Mouse (Mus musculus): ENCODE results near the gene Asic2. TPM values are rescaled to one million over a fixed set of nuclear protein-coding genes. Genes with fewer than 3 reads are reported as not detected.

Gene Asic2
- polyA plus RNA-seq, 2 experiments = 0.01 to 0.04 TPM

GRCm38 (mm10) chr11:82010115-82010514 lies 41.9 kb upstream of the Asic2 start:
- no peak overlapping the region for H3K27ac ChIP-seq
- H3K4me2 ChIP-seq (ENCODE audit: low read depth) = no peak overlapping the region
- no peak for ATAC-seq (ENCODE audit: insufficient read depth)
- no peak for DNase-seq (ENCODE audit: low read depth in 3 of 3, low spot score in 3 of 3)
- H3K27me3 ChIP-seq (ENCODE audit: control insufficient read depth, insufficient read depth, low read length) = no peaks in the 10 kb centered on the region
- TF ChIP-seq CTCF (IDR thresholded peaks at IDR 0.05; ENCODE audit: low read depth) = no peak
- no peak for TF ChIP-seq EP300 (IDR thresholded peaks at IDR 0.05; ENCODE audit: low read depth)
- peaks cover 0 to 9% of the 10 kb centered on the region in 2 experiments; a peak in 2 of 4 replicates for H3K4me1 ChIP-seq (replicated peaks; ENCODE audit: control insufficient read depth in 2 of 2, insufficient read depth in 2 of 2, low read length in 1 of 2)
- no peak overlapping the region for H3K9ac ChIP-seq (replicated peaks)
- H3K36me3 ChIP-seq (replicated peaks; ENCODE audit: control insufficient read depth, insufficient read depth, low read depth) = no peaks in the 10 kb centered on the region
- no peaks in the 10 kb centered on the region for H3K9me3 ChIP-seq (ENCODE audit: control insufficient read depth, low read length)
- H3K4me3 ChIP-seq (ENCODE audit: insufficient read depth in 1 of 2, low read depth in 2 of 2, low read length in 2 of 2) = no peak overlapping the region
- WGBS (ENCODE audit: insufficient replicate concordance) = 57% methylated on average over 3 of the region's 3 CpGs

DNA sequence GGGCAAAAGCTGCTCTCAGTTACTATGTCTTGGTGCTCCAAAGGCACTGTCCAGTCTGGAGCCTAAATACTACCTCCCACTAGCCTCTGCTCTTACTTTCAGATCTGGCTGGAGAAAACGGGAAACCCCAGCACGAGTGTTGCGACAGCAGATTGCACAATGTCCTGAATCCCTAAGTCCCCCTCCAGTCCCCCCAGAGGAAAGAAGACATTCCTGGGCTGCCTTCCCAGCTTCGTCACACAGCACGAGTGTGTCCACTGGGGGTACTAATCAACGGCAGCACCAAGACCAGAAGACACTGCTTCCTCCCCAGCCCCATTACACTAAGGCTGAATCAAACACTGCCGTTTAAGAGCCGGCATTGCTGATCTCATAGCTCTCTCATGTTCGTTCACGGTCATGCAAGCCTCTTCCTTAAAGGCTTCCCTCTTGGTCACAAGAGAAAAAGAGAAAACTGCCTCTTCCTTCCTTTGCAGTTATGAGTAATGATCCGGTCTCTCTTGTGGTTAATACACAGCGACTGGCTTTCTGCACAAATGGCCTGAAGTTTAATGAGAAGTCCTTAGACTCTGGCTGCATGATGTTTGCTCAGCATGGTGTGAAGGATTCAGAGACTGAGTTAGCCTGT lies 38.7 kb upstream of the Asic2 start:
- WGBS (ENCODE audit: insufficient replicate concordance) = 10% methylated on average over 12 of the region's 12 CpGs
- peak in 1 of 3 experiments; percentile 15 for DNase-seq (ENCODE audit: low read depth in 3 of 3, low spot score in 3 of 3)
- no peak for TF ChIP-seq CTCF (IDR thresholded peaks at IDR 0.05; ENCODE audit: low read depth)
- no peak for TF ChIP-seq EP300 (IDR thresholded peaks at IDR 0.05; ENCODE audit: low read depth)
- Histone ChIP-seq H3K9me3 (ENCODE audit: control insufficient read depth, low read length) (no peaks in the 10 kb centered on the region), H3K9ac (replicated peaks) (no peak overlapping the region), H3K4me1 (replicated peaks; ENCODE audit: control insufficient read depth in 2 of 2, insufficient read depth in 2 of 2, low read length in 1 of 2) (peaks cover 0 to 9% of the 10 kb centered on the region in 2 experiments; a peak in 2 of 4 replicates), H3K4me2 (ENCODE audit: low read depth) (peak overlapping the region; percentile 6; the same call in 1 of the 2 replicates), H3K27me3 (ENCODE audit: control insufficient read depth, insufficient read depth, low read length) (no peaks in the 10 kb centered on the region), H3K4me3 (ENCODE audit: insufficient read depth in 1 of 2, low read depth in 2 of 2, low read length in 2 of 2) (no peak overlapping the region), H3K36me3 (replicated peaks; ENCODE audit: control insufficient read depth, insufficient read depth, low read depth) (no peaks in the 10 kb centered on the region), H3K27ac (no peak overlapping the region)
- no peak for ATAC-seq (ENCODE audit: insufficient read depth)

DNA sequence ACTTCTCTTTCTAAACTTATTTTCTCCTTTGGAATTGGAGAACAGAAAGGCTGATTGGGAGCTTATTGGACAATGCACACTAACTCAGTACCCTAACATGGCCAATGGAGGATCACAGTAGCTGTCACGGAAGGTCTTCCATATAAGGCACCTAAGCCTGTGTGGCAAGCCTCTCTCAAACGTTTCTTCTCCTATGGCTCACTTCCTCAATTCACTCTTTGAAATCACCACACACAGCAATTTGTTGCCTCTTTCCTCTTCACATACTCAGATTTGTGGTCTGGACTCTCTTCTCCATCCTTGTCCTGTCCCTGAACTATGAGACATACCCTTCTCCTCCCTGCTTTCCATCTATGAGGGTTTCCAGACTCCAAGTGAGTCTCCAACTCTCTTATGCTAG lies 36.6 kb upstream of the Asic2 start:
- 17% methylated on average over 2 of the region's 2 CpGs for WGBS (ENCODE audit: insufficient replicate concordance)
- no peak for DNase-seq (ENCODE audit: low read depth in 3 of 3, low spot score in 3 of 3)
- H3K36me3 ChIP-seq (replicated peaks; ENCODE audit: control insufficient read depth, insufficient read depth, low read depth) = no peaks in the 10 kb centered on the region
- no peak overlapping the region for H3K4me2 ChIP-seq (ENCODE audit: low read depth)
- no peak overlapping the region for H3K27ac ChIP-seq
- H3K4me1 ChIP-seq (replicated peaks; ENCODE audit: control insufficient read depth in 2 of 2, insufficient read depth in 2 of 2, low read length in 1 of 2) = peaks cover 0 to 6% of the 10 kb centered on the region in 2 experiments; a peak in 2 of 4 replicates
- H3K27me3 ChIP-seq (ENCODE audit: control insufficient read depth, insufficient read depth, low read length) = no peaks in the 10 kb centered on the region
- no peak overlapping the region for H3K4me3 ChIP-seq (ENCODE audit: insufficient read depth in 1 of 2, low read depth in 2 of 2, low read length in 2 of 2)
- TF ChIP-seq CTCF (IDR thresholded peaks at IDR 0.05; ENCODE audit: low read depth) (no peak), EP300 (IDR thresholded peaks at IDR 0.05; ENCODE audit: low read depth) (no peak)
- H3K9me3 ChIP-seq (ENCODE audit: control insufficient read depth, low read length) = no peaks in the 10 kb centered on the region
- ATAC-seq (ENCODE audit: insufficient read depth) = no peak
- H3K9ac ChIP-seq (replicated peaks) = no peak overlapping the region

DNA sequence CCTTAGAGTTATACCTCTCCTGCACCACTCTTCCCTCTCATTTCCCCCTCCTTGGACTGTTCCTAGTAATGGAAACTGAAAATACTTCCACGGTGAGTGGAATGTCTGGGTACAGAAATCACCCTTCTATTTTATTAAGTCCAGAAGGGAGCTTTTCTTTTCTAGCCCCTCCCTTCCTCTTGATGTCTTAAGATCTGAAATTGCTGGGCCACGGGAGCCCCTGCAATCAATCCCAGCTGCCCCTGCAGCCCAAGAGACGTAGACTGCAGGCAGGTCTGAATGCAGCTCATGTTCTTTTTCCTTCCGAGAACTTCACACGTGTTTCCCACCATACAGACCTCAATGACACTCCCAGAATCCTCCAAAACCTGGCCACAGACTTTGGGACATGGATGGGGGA lies 32.3 kb upstream of the Asic2 start:
- Histone ChIP-seq H3K9ac (replicated peaks) (no peak overlapping the region), H3K4me1 (replicated peaks; ENCODE audit: control insufficient read depth in 2 of 2, insufficient read depth in 2 of 2, low read length in 1 of 2) (no peaks in the 10 kb centered on the region), H3K36me3 (replicated peaks; ENCODE audit: control insufficient read depth, insufficient read depth, low read depth) (no peaks in the 10 kb centered on the region), H3K27ac (no peak overlapping the region), H3K4me2 (ENCODE audit: low read depth) (no peak overlapping the region), H3K27me3 (ENCODE audit: control insufficient read depth, insufficient read depth, low read length) (no peaks in the 10 kb centered on the region), H3K4me3 (ENCODE audit: insufficient read depth in 1 of 2, low read depth in 2 of 2, low read length in 2 of 2) (no peak overlapping the region), H3K9me3 (ENCODE audit: control insufficient read depth, low read length) (no peaks in the 10 kb centered on the region)
- ATAC-seq (ENCODE audit: insufficient read depth) (no peak), DNase-seq (ENCODE audit: low read depth in 3 of 3, low spot score in 3 of 3) (no peak)
- WGBS (ENCODE audit: insufficient replicate concordance) = 41% methylated on average over 5 of the region's 5 CpGs
- no peak for TF ChIP-seq CTCF (IDR thresholded peaks at IDR 0.05; ENCODE audit: low read depth)
- TF ChIP-seq EP300 (IDR thresholded peaks at IDR 0.05; ENCODE audit: low read depth) = no peak

- Histone ChIP-seq H3K4me2 (ENCODE audit: low read depth) (no peak overlapping the region), H3K27me3 (ENCODE audit: control insufficient read depth, insufficient read depth, low read length) (no peaks in the 10 kb centered on the region), H3K4me1 (replicated peaks; ENCODE audit: control insufficient read depth in 2 of 2, insufficient read depth in 2 of 2, low read length in 1 of 2) (no peaks in the 10 kb centered on the region), H3K4me3 (ENCODE audit: insufficient read depth in 1 of 2, low read depth in 2 of 2, low read length in 2 of 2) (no peak overlapping the region), H3K27ac (no peak overlapping the region), H3K36me3 (replicated peaks; ENCODE audit: control insufficient read depth, insufficient read depth, low read depth) (no peaks in the 10 kb centered on the region), H3K9me3 (ENCODE audit: control insufficient read depth, low read length) (no peaks in the 10 kb centered on the region), H3K9ac (replicated peaks) (no peak overlapping the region)
- WGBS (ENCODE audit: insufficient replicate concordance) = 52% methylated on average over 4 of the region's 4 CpGs
- DNase-seq (ENCODE audit: low read depth in 3 of 3, low spot score in 3 of 3) (no peak), ATAC-seq (ENCODE audit: insufficient read depth) (no peak)
- no peak for TF ChIP-seq CTCF (IDR thresholded peaks at IDR 0.05; ENCODE audit: low read depth)
- no peak for TF ChIP-seq EP300 (IDR thresholded peaks at IDR 0.05; ENCODE audit: low read depth)
Measured at GRCm38 (mm10) chr11:81999469-81999868, 31.2 kb upstream of the Asic2 start.
